Mouse (Mus musculus) layer of hippocampus, postnatal 25 days (tissue): ENCODE results near the gene Plcl2. TPM values are rescaled to one million over a fixed set of nuclear protein-coding genes. Genes with fewer than 3 reads are reported as not detected.
"Not testable (repeated sequence)": the region's sequence is repeated elsewhere in the genome, so short reads cannot be mapped to it uniquely, and the experiment has no call there.

Experiments
- DNase-seq, 2 experiments: peaks; one replicate each; pipeline ENCODE4 v3.0.0; 2022; ENCODE audit warnings: mixed read lengths in 2 of 2, low spot score in 1 of 2; ENCODE audit errors: extremely low spot score in 1 of 2
- total RNA-seq, 2 experiments: library from RNA; stranded (reverse); gene quantifications; 2 replicates each; pipeline ENCODE4 v1.2.3; 2021

Gene Plcl2
- total RNA-seq, 2 experiments from 2014 or later, result 57.0 to 60.2 TPM

- DNase-seq, result no peak
Observed at GRCm38 (mm10) chr17:50657321-50657720, 148.1 kb downstream of the Plcl2 start.

DNA sequence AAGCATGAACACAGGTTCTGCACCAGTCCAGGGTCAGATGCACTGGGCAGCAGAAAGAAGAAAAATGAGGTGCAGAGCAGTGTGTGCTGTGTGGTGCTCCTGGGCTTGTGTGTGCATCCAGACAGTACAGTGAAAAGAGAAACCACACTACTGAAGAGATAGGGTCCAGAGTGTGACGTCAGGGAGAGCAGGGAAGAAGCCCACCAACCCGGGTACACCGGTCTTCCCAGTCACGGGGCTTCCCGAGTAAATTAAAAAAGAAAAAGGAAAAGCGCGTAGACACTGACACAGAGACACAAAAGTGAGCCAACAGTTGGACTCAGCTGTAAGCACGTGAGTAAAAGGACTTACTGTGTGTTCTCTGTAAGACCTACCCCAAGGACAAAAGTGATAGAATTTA is 149.7 kb downstream of the Plcl2 start:
- DNase-seq, result no peak

- no peak for DNase-seq
Observed at GRCm38 (mm10) chr17:50667596-50667995, 158.4 kb downstream of the Plcl2 start.

DNA sequence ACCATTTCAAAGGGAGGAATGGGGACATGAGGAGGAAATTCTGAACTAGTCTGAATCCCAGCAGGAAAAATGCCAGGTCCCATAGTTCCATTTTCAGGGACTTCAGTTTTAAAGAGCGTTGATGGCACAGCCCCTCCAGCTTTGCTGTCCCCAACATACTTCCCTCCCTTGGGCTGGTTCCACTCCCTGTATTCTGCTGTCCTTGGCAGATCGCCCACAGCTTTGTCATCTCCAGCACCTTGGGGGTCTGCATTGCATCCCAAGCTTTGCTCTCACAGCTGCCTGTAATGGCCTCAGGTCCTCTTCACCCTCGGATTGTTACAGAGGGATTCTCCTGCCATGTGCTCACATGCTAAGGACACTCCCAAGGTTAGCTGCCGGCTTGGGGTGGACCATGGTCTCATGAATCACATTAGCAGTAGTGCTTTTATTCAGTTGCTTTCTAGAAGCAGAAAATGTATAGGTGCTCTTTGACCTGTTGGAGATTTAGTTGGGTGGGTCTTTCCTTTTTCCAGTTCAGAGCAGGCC is 159.5 kb downstream of the Plcl2 start:
- DNase-seq, result no peak

- no peak for DNase-seq
Observed at GRCm38 (mm10) chr17:50671416-50671815, 162.2 kb downstream of the Plcl2 start.

DNA sequence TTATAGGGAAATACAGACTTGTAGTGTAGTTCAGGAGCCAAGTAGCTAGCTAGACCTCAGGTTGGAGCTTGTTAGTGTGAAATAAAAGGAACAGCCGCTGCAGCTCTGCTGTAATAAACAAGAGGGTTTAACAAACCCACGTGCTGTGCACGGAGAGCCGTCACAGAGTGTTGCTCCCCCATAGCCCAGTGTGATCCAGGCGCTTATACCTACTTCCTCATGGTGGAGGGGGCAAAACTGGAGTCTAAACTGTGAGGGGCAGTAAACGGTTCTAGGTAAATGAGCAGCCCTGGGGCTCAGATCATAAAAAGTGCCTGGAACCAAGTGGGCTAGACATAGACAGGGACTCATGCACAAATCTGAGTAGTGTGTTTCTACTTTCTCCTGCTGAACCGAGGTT is 165.4 kb downstream of the Plcl2 start:
- DNase-seq, result no peak

GRCm38 (mm10) chr17:50675231-50675630 is 166.0 kb downstream of the Plcl2 start:
- DNase-seq, result no peak

DNA sequence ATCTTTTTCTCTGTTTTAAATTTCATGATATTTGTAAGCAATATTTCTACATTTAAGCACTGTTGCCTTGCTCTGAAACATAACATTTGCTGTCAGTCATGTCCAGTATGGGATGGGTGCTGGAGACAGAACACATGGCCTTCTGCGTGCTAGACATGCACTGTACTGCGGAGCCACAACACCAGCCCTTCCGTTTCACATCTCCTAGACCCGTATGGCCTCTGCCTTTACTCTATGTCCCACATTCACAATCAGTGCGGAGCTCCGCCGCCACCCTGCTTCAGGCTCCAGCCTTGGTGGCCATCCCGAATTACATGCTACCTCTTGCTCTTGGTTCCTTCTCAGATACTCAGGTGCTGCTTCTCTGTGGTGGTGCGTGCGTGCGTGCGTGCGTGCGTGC is 168.1 kb downstream of the Plcl2 start:
- no peak for DNase-seq

- no peak for DNase-seq
Observed at GRCm38 (mm10) chr17:50677978-50678712, 168.9 kb downstream of the Plcl2 start.

DNA sequence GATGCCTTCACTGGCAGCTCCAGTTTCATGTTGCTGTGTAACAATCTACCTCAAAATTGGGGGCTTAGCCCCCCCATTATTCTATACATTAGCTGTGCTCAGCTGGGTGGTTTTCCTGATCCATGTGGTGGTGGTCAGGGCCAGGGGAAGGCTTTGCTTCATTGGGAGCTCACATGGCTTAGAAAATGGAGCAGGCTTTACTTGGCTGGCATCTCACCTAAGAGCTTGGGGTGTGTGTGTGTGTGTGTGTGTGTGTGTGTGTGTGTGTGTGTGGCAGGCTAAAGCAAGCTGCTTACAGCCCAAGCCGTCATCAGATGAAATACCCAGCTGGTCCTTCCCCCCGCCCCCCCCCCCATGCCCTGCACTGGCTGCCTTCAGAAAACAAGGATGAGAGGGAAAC is 169.5 kb downstream of the Plcl2 start:
- no peak for DNase-seq

- DNase-seq, result no peak
Observed at GRCm38 (mm10) chr17:50679613-50680534, 170.7 kb downstream of the Plcl2 start.

DNA sequence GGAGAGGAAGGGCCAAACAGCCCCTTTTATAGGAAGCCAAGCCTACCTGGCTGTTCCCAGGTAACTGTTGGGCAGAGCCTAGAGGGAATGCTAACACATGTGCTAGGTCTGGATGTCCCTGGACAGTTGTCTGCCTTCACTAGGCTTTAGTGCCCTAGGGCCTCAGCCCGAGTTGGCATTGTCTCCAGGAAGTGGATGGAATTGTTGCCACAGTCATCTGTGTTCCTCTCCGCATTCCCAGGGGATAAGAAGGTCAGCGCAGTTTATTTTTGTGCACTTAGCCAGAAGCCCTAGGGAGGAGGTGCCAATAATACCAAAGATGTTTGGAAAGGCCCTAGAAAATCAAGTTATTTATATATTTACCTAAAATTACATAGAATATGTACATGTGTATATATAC is 173.5 kb downstream of the Plcl2 start:
- DNase-seq, result no peak

DNA sequence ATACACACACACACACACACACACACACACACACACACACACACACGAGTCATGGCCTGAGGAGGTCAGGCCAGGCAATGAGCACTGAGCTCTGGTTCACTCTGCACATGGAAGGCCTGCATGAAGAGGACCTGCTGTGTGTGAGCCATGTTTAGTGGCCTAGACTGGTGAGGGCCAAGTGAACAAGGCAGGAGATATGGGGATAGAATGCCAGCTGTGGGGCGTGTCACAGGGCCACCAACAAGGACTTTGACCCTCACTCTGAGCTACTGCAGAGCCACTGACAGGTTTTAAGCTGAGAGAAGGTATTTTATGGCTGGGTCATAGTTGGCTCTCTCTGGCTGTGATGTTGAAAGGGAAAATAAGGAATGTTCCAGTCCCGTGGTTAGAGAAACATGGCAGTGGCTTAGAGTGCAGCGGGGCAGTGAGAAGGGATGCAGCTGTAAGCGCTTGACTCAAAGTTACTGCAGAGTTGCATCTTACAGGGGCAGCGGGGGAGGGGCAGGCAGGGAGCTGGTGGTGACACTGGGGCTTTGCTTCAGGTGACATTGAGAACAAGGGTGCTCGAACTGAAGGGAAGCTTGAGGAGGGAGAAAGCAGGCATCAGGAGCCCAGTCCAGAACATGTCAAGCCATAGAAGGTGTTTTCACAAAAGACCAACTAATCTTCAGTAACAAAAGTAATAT is 175.9 kb downstream of the Plcl2 start:
- no peak for DNase-seq

DNA sequence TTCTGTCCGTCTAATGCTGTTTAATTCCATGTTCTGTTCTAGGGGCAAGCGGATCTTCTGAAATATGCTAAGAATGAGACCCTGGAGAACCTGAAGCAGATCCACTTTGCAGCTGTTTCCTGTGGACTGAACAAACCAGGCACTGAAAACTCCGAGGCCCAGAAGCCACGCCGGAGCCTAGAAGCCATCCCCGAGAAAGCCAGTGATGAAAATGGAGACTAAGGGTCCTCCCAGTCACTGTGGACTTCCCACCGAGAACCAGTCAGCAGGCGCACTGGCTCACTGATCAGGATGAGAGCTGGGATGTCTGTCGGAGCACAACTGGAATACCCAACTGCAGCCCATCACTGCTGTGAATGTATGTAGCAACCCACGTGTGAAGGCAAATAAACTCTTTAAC is 178.5 kb downstream of the Plcl2 start:
- no peak for DNase-seq

GRCm38 (mm10) chr17:50688135-50688534 is 178.9 kb downstream of the Plcl2 start:
- no peak for DNase-seq

GRCm38 (mm10) chr17:50698410-50698809 is 189.2 kb downstream of the Plcl2 start:
- not testable (repeated sequence) for DNase-seq

DNA sequence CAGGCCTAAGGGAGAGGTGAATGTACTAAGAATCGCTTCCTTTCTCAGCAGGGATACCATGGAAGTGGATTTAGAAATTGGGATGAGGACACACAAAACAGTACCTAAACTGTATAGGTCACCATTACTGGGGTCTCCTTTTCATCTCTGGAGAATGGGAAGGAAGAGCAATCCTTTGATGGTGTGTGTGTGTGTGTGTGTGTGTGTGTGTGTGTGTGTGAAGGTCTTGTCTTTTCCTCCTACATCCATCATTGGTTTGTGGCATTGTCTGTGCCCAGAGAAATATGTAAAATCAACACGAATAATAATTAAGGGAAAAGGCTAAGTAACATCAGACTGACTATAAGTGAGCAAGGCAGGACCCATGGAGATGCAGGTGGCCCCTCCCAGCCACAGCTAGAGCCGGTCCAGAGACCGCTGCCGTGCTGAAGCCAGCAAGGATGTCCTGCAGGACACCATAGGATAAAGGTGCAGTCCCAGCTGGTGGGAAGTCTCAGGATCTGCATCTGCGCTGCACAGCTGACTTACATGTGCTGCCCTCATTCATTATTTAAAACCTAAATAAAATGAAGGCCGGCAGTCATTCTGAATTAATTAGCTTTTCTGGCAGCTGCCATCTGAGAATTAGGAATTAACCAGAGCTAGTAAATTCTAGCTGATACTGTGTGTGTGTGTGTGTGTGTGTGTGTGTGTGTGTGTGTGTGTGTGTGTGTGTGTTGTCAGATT is 201.5 kb downstream of the Plcl2 start:
- no peak for DNase-seq

- DNase-seq, result no peak
Observed at GRCm38 (mm10) chr17:50717586-50717985, 208.4 kb downstream of the Plcl2 start.

- no peak for DNase-seq
Observed at GRCm38 (mm10) chr17:50724376-50724775, 215.2 kb downstream of the Plcl2 start.

DNA sequence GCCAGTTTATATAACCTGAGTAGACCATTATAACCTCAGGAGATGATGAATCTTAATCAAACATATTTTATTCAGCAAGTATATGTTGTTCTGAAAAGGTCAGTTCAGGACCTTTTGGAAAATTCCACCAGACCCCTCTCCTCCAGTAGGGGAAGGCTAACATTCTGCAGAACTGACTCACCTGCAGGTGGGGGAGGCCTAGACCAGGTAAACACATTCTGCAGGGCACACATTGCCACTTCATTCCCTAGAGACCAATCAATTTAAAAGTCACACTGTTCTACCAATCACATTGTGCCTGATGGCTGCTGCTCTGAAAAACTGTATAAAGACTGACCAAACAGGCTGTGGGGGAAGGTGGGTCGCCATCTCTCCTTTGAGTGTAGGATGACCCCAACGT is 217.1 kb downstream of the Plcl2 start:
- no peak for DNase-seq
